Mouse (Mus musculus): ENCODE measurements around the gene Gsdma.

Gene Gsdma

GRCm38 (mm10) chr11:98701213-98701670 lies 37.1 kb downstream of the Gsdma start, which contains the start of gene Csf3:
Csf3 (plus strand) TSS chr11:98701263.
- TF ChIP-seq GATA4 (IDR thresholded peaks at IDR 0.05; ENCODE audit: insufficient replicate concordance, low read length) = no peak

GRCm38 (mm10) chr11:98702323-98702722 lies 38.2 kb downstream of the Gsdma start:
- no peak for TF ChIP-seq GATA4 (IDR thresholded peaks at IDR 0.05; ENCODE audit: insufficient replicate concordance, low read length)

GRCm38 (mm10) chr11:98705021-98705420 lies 40.9 kb downstream of the Gsdma start:
- no peak for TF ChIP-seq GATA4 (IDR thresholded peaks at IDR 0.05; ENCODE audit: insufficient replicate concordance, low read length)

- TF ChIP-seq GATA4 (IDR thresholded peaks at IDR 0.05; ENCODE audit: insufficient replicate concordance, low read length) = no peak
These were observed 43.5 kb downstream of the Gsdma start for GRCm38 (mm10) chr11:98707401-98708281.

- no peak for TF ChIP-seq GATA4 (IDR thresholded peaks at IDR 0.05; ENCODE audit: insufficient replicate concordance, low read length)
These were observed 44.3 kb downstream of the Gsdma start for GRCm38 (mm10) chr11:98708282-98708956.

GRCm38 (mm10) chr11:98709001-98709741 lies 45.0 kb downstream of the Gsdma start:
- no peak for TF ChIP-seq GATA4 (IDR thresholded peaks at IDR 0.05; ENCODE audit: insufficient replicate concordance, low read length)

- no peak; the same call in 1 of the 2 replicates for TF ChIP-seq GATA4 (IDR thresholded peaks at IDR 0.05; ENCODE audit: insufficient replicate concordance, low read length)
These were observed 46.4 kb downstream of the Gsdma start for GRCm38 (mm10) chr11:98710416-98711045.

GRCm38 (mm10) chr11:98711046-98711434 lies 46.9 kb downstream of the Gsdma start:
- TF ChIP-seq GATA4 (IDR thresholded peaks at IDR 0.05; ENCODE audit: insufficient replicate concordance, low read length) = no peak

- no peak for TF ChIP-seq GATA4 (IDR thresholded peaks at IDR 0.05; ENCODE audit: insufficient replicate concordance, low read length)
These were observed 49.6 kb downstream of the Gsdma start for GRCm38 (mm10) chr11:98713703-98714102.

- no peak for TF ChIP-seq GATA4 (IDR thresholded peaks at IDR 0.05; ENCODE audit: insufficient replicate concordance, low read length)
These were observed 51.8 kb downstream of the Gsdma start for GRCm38 (mm10) chr11:98715946-98716345.

- TF ChIP-seq GATA4 (IDR thresholded peaks at IDR 0.05; ENCODE audit: insufficient replicate concordance, low read length) = no peak
These were observed 53.8 kb downstream of the Gsdma start for GRCm38 (mm10) chr11:98717904-98718303.

GRCm38 (mm10) chr11:98720756-98721155 lies 56.6 kb downstream of the Gsdma start:
- TF ChIP-seq GATA4 (IDR thresholded peaks at IDR 0.05; ENCODE audit: insufficient replicate concordance, low read length) = no peak

- TF ChIP-seq GATA4 (IDR thresholded peaks at IDR 0.05; ENCODE audit: insufficient replicate concordance, low read length) = no peak
These were observed 57.5 kb downstream of the Gsdma start for GRCm38 (mm10) chr11:98721458-98722226.

- no peak for TF ChIP-seq GATA4 (IDR thresholded peaks at IDR 0.05; ENCODE audit: insufficient replicate concordance, low read length)
These were observed 58.9 kb downstream of the Gsdma start for GRCm38 (mm10) chr11:98723098-98723497.

Data from liver, adult (tissue).